Mouse (Mus musculus): ENCODE measurements around the gene Sp6.

Sp6 gene

GRCm38 (mm10) chr11:97063274-97063920 is 50.2 kb downstream of the Sp6 start:
- no peak for DNase-seq (ENCODE audit: low read depth, low spot score)

GRCm38 (mm10) chr11:97063921-97064295 is 50.7 kb downstream of the Sp6 start:
- DNase-seq (ENCODE audit: low read depth, low spot score): no peak

- DNase-seq (ENCODE audit: low read depth, low spot score): no peak
Measured at GRCm38 (mm10) chr11:97065538-97066295, 52.5 kb downstream of the Sp6 start.

- DNase-seq (ENCODE audit: low read depth, low spot score): no peak
Measured at GRCm38 (mm10) chr11:97066656-97067360, 53.6 kb downstream of the Sp6 start.

- no peak for DNase-seq (ENCODE audit: low read depth, low spot score)
Measured at GRCm38 (mm10) chr11:97069333-97069732, 56.1 kb downstream of the Sp6 start.

- no peak for DNase-seq (ENCODE audit: low read depth, low spot score)
Measured at GRCm38 (mm10) chr11:97069770-97070169, 56.6 kb downstream of the Sp6 start.

GRCm38 (mm10) chr11:97071129-97071528 is 57.9 kb downstream of the Sp6 start:
- DNase-seq (ENCODE audit: low read depth, low spot score): no peak

- peak; percentile 71 for DNase-seq (ENCODE audit: low read depth, low spot score)
Measured at GRCm38 (mm10) chr11:97072533-97072932, 59.3 kb downstream of the Sp6 start.

- DNase-seq (ENCODE audit: low read depth, low spot score): no peak
Measured at GRCm38 (mm10) chr11:97074235-97074634, 61.0 kb downstream of the Sp6 start.

All from mesoderm, embryonic 11.5 days (tissue).